Mouse (Mus musculus): ENCODE results near the gene 4933405L10Rik. TPM values are rescaled to one million over a fixed set of nuclear protein-coding genes. Genes with fewer than 3 reads are reported as not detected.
A peak's percentile ranks its signal among the peaks of the same experiment; 100 is the strongest.

The 4933405L10Rik gene
- not detected in 2 replicates for total RNA-seq (2017)

DNA sequence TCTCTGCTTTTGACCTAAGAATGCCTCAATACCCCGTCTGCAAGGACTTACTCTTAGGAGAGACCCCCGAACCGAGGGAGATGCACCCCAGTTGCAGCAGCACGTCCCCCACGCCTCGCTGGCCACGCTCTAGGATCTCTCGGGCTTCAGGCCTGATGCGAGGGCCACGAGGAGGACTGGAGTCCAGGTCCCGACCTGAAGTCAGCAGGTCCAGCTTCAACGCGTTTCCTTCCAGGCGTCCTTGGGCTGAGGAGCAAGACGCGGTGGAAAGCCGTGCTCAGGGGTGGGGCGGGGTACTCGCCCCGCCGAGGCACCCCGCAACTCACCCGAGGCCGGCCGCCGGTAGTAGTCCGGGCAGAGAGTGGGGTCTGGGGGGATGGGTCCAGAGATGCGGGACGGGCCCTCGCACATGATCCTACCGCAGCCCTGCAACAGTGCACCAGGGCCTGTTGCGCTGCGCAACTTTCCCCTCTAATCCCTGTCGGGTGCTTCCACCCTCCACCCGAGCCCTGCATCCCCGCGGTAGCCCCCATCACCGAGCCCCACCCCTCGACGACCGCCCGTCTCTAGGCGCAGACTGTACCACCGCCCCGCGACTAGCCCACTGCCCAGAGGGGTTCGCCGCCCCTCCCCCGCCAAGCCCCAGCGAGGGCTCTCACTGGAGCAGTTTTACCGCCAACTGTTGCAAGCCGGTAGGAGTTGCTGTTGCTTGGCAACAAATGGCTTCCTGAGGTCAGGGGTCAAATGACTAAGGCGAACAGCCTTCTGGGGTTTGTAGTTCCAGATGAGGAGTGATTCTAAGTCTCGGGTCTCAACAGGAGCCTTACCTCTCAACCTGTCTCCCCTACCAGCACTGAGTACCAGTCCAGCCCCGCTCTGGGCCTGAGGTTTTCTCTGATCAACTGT lies at the start of gene 4933405L10Rik, which contains the start of gene Enkd1:
4933405L10Rik (plus strand) TSS at position 158 of the 906 bp plus-strand sequence.
Enkd1 (minus strand) TSS at position 713 of the 906 bp plus-strand sequence.
- peak; percentile 90 for ATAC-seq (ENCODE audit: extremely low read depth, insufficient number of reproducible peaks, low FRiP score, poor library complexity, severe bottlenecking)

DNA sequence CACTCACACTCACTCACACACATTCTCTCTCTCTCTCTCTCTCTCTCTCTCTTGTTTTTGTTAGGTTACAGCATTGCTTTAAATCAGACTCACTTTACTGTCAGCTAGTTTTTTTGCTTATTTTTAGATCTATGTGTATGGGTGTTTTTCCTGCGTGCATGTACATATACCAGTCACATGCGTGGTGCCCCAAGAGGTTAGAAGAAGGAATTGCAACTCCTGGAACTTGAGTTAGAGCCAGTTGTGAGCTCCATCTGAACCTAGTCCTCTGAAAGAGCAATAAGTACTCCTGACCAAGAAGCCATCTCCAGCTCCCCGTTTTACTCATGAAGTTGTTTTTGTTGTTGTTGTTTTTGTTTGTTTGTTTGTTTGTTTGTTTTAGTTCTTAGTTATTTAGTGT lies 46.3 kb upstream of the 4933405L10Rik start:
- peak; percentile 74; the same call in 1 of the 2 replicates for ATAC-seq (ENCODE audit: extremely low read depth, insufficient number of reproducible peaks, low FRiP score, poor library complexity, severe bottlenecking)

DNA sequence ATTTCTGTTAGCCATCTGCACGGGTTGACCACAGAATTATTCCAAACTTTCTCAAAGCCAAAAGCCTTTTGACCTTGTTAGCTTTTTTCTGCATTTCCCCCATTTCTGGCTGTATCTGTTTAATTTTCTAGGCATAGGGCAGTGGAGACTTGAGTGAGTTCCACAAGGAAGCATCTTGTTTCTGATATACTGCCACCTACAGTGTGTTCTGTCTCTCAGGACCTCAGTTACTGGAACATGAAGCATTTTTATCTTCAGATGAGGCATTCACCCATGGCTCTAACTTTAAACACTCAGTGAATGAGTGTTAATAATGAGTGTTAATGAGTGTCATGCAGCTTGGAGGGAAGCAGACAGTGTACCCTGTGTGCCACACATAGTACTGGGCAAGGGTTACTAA lies 29.6 kb upstream of the 4933405L10Rik start:
- no peak for ATAC-seq (ENCODE audit: extremely low read depth, insufficient number of reproducible peaks, low FRiP score, poor library complexity, severe bottlenecking)

DNA sequence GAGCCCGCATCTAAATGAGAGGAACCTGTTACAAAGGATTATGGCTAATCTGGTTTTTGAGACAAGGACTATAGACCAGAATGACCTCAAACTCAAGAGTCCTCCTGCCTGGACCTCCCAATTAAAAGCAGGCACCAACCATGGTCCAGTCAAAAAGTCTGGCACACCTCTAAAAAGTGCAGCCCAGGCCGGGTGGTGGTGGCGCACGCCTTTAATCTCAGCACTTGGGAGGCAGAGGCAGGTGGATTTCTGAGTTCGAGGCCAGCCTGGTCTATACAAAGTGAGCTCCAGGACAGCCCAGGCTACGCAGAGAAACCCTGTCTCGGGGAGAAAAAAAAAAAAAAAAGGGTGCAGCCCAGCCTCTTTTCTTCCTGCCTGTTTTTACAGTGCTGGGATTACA lies 22.1 kb upstream of the 4933405L10Rik start:
- no peak for ATAC-seq (ENCODE audit: extremely low read depth, insufficient number of reproducible peaks, low FRiP score, poor library complexity, severe bottlenecking)

DNA sequence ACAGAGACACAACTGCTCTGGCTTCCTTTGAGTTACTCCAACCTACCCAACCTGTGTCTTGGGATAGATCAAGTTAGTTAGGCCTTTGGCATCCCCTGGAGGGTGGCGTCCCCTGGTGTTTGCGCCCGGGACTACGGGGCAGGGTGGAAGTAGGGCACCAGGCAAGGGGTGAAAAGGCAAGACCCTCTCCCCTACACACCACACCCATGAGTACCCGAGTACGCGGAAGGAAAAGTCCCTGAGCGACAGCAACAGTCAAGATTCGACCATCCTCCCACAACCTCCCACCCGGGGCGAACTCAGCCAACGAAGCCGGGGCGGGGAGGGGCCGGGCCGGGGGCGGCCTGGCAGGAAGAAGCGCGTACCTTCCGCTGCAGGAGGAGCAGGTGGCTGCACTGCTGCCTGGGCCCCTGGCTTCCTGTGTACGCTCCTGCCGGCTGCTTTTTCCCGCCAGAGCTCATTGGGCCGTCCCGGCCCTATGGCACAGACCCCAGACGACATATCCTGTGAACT lies 21.6 kb upstream of the 4933405L10Rik start, which contains the start of gene Carmil2:
Carmil2 (plus strand) TSS at position 479 of the 513 bp plus-strand sequence.
- peak; percentile 88 for ATAC-seq (ENCODE audit: extremely low read depth, insufficient number of reproducible peaks, low FRiP score, poor library complexity, severe bottlenecking)

DNA sequence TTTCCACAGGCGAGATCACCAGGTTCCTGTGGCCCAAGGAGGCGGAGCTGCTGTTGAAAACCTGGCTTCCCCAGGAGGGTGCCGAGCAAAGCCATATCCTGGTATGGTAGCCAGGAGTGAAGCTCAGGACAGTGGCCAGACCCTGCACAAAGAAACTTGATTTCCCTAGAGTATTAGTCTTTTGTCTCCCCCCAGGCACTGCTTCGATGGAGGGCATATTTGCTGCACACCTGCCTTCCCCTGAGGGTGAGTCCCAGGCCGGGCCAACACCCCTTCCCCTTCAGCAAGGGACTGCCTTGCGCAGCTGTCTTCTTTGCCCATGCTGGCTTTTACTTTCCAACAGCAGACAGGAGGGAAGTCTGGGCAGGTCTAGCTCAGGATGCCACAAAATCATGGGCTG lies 20.9 kb upstream of the 4933405L10Rik start:
- no peak for ATAC-seq (ENCODE audit: extremely low read depth, insufficient number of reproducible peaks, low FRiP score, poor library complexity, severe bottlenecking)

DNA sequence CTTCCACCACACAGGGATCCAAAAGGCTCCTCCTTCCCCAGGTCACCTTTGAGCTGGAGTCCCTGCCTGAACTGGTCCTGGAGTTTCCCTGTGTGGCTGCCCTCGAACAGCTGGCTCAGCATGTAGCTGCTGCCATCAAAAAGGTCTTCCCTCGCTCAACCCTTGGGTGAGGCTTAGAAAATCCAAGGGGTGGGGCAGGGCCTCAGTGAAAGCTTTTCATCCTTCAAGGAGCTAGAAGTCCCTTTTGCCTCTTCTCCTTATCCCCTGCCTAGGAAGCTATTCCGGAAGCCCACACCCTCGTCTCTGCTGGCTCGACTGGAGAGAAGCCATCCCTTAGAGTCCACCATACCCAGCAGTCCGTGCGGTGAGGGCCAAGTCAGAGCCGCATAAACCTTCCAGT lies 19.9 kb upstream of the 4933405L10Rik start:
- no peak for ATAC-seq (ENCODE audit: extremely low read depth, insufficient number of reproducible peaks, low FRiP score, poor library complexity, severe bottlenecking)

DNA sequence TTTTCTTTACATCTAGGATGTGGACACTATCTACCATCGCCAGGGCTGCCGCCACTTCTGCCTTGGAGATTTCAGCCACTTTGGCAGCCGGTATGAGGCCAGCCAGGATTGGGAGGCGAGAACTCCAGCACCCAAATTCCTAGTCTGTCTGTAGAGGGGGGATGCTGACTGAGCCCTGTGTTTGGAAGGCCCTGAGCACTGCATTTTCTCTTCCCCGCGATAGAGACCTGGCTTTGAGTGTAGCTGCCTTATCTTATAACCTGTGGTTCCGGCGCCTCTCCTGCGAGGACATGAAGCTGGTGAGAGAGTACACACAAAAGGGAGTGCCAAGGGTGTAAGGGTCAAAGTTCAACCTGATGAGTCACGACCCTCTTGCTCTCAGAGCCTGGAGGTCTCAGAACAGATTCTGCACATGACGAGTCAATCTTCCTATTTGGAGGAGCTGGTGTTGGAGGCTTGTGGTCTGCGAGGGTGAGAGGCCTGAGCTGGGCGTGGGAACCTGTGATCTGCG lies 19.2 kb upstream of the 4933405L10Rik start:
- ATAC-seq (ENCODE audit: extremely low read depth, insufficient number of reproducible peaks, low FRiP score, poor library complexity, severe bottlenecking) = no peak

DNA sequence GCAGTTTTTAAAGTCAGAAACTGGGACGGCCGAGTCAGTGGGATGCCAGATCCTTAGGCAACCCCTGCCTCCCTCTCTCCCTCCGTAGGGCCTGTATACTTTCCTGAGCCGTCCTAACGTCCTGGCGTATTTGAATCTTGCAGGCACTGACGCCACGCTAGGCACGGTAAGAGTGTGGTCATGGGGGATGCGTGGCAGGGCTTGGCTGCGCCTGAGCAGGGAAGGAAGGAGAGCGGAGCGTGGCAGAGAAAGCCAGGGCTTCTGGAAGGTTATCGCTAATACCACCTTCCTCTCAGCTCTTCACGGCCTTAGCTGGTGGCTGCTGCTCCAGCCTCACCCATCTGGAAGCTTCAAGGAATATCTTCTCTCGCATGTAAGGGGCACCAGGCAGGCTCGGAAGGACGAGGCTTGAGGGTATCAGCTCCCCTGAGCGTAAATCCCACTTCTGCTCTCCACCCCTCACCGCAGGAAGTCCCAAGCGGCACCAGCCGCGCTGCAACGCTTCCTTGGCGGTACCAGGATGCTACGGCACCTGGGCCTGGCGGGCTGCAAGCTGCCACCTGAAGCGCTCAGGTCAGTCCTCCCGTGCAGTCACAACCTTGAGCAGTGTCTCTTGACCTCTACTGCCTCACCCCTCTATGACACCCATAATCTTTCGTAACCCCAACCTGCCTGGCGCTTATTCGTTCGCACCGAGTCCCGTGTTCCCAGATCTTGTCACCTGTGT lies 18.0 kb upstream of the 4933405L10Rik start:
- ATAC-seq (ENCODE audit: extremely low read depth, insufficient number of reproducible peaks, low FRiP score, poor library complexity, severe bottlenecking) = no peak

DNA sequence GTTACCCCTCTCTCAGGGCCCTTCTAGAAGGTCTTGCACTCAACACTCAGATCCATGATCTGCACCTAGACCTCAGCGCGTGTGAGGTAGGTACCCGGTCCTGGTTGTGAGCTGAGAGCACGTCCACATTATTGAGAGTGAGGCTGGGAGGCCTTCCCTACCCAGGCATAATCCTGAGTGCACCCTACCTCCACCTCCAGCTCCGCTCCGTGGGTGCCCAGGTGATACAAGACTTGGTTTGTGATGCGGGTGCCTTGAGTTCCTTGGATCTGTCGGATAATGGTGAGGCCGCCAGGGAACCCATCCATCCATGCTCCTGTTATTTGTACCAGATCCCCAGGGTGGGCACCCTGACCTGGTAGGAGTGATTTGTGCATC lies 17.5 kb upstream of the 4933405L10Rik start:
- no peak for ATAC-seq (ENCODE audit: extremely low read depth, insufficient number of reproducible peaks, low FRiP score, poor library complexity, severe bottlenecking)

DNA sequence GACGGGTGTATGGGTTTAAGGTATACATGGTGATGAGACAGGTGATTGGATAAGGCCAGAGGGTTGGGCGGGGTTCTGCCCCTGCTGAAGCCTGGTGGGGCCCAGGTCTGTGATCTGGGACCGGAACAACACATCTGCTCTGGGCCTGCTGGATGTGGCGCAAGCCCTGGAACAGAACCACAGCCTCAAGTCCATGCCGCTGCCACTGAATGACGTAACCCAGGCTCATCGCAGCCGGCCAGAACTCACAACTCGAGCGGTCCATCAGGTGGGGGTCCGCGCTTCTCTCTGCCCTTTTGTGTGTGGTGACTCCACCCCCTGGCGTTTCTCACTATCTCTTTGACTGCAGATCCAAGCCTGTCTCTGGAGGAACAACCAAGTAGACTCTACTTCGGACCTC lies 16.5 kb upstream of the 4933405L10Rik start:
- no peak for ATAC-seq (ENCODE audit: extremely low read depth, insufficient number of reproducible peaks, low FRiP score, poor library complexity, severe bottlenecking)

DNA sequence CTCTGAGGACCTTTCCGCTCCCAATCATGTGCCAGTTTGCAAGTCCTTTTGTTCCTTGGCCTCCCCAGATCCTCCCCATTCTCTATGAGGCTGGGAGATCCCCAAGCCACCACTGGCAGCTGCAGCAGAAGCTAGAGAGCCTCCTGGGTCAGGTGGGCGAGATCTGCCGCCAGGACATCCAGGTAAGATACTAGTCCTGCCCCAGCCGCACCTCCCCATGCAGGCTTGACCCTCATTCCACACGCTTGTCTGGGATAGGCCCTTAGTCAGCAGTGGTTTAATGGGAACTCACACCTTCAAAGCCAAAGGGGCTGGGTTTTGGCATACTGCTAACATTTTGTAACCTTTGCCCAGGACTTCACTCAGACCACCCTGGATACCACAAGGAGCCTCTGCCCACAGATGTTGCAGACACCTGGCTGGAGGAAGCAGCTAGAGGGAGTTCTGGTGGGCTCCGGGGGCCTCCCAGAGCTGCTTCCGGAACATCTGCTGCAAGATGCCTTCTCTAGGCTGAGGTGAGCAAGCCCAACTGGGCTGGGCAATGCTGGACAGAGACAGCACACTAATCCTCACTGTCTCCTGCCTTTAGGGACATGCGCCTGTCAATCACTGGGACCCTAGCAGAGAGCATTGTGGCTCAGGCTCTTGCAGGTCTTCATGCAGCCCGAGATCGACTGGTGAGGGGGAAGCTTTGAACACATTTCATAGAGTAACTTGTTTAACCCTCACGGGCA lies 14.8 kb upstream of the 4933405L10Rik start:
- no peak for ATAC-seq (ENCODE audit: extremely low read depth, insufficient number of reproducible peaks, low FRiP score, poor library complexity, severe bottlenecking)

DNA sequence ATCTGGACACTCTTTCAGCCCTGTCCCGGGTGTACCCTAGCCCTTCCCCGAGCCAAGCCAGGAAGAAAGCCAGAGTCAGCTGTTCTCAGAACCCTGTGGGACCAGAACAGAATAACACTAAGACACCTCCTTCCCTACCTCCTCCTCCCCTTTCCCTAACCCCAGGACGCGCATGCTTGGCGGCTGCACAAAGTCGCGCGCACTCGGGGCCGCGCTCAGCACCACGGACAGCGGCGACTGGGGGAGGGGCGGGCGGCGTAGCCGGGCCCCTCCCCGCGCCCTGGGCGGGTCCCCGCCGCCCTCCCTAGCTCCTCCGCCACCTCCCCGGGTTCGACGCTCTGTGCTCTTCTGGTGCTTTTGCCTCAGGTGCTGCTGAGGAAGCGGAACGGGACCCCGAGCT lies 13.8 kb upstream of the 4933405L10Rik start:
- no peak for ATAC-seq (ENCODE audit: extremely low read depth, insufficient number of reproducible peaks, low FRiP score, poor library complexity, severe bottlenecking)

DNA sequence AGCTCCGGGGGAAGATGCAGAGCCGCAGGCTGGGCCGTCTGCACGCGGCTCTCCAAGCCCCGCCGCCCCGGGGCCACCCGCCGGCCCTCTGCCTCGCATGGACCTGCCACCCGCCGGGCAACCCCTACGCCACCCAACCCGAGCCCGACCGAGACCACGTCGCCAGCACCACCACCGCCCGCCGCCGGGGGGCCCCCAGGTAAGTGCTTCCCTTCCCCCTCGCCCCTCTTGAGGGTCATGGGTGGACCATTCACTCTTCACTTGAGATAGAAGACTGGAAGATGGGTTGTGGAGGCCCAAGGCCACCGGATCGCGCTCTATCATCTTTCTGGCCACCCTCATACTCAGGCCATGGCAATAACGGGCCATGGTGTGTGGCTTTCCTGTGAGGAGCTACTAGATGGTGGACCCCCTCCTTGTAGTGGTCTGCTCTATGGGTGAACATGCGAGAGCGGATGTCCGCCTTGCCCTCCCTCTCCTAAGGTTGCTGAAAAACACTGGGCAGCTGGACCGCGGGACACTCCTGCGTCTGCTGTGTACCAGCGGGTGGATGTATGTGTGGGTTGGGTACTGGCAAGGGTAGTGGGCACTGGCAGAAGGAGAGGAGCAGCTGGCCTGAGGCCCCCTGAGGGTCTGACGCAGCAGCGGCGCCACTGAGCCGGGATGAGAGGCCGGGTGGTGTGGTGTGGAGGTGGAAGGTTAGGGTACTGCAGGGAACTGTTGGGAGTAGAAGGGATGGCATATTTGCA lies 13.2 kb upstream of the 4933405L10Rik start:
- ATAC-seq (ENCODE audit: extremely low read depth, insufficient number of reproducible peaks, low FRiP score, poor library complexity, severe bottlenecking) = no peak

DNA sequence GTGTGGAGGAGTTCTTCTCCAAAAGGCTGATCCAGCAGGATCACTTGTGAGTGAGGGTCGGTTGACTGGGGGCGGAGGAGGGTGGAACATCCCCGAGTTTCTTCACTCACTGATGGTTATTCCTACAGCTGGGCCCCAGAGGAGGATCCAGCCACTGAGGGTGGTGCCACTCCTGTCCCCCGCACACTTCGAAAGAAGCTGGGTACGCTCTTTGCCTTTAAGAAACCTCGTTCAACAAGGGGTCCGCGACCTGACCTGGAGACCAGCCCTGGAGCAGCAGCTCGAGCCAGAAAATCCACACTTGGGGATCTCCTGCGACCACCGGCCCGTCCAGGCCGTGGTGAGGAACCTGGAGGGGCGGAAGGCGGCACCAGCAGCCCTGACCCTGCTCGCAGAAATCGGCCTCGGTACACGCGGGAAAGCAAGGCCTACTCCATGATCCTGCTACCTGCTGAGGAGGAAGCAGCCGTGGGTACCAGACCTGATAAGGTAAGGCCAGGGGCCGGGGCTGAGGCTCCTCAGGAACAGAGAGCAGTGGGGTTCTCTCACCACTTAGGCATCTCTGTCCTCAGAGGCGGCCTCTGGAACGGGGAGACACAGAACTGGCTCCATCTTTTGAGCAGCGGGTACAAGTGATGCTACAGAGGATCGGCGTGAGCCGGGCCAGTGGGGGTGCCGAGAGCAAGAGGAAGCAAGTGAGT lies 12.2 kb upstream of the 4933405L10Rik start:
- ATAC-seq (ENCODE audit: extremely low read depth, insufficient number of reproducible peaks, low FRiP score, poor library complexity, severe bottlenecking) = no peak

DNA sequence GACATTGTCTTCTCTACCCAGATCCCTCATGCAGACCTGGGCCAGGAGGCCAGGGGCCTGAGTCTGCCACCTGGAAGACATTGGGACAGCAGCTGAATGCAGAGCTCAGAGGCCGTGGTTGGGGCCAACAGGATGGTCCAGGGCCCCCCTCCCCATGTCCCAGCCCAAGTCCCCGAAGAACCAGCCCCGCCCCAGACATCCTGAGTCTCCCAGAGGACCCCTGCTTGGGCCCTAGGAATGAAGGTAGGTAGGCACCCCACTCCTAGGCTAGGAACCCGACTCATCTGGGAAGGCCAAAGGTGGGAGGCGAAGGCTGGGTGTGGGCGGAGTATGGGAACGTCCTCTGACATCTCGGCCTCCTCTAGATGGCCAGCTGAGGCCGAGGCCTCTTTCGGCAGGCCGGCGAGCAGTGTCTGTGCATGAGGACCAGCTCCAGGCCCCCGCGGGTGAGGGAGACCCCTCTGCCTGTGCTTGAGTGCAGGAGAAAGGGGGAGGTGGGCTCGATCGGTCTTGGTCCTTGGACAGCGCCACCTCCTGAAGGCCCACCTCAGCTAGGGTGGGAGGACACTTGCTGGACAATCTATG lies 10.2 kb upstream of the 4933405L10Rik start:
- ATAC-seq (ENCODE audit: extremely low read depth, insufficient number of reproducible peaks, low FRiP score, poor library complexity, severe bottlenecking) = no peak

DNA sequence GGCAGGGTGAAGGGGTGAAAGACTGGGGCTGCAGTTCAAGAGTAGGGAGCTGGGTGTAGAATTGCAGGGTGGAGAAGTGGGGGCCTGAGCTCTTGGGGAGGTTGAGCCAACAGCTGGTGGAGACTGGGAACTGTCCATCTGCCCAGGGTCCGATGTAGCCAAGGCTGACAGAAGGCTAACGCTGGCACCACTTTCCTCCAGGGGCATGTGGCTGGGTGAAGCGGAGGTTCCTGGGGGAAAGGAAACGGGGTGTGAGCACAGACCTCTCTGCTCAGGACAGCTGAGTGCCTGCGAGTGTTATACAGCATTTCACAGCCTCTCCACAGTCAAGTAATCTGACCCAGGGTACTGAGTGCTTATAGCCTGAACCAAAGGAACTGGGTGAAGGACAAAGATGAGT lies 8.7 kb upstream of the 4933405L10Rik start:
- no peak for ATAC-seq (ENCODE audit: extremely low read depth, insufficient number of reproducible peaks, low FRiP score, poor library complexity, severe bottlenecking)

Measured in neutrophil, adult 5-6 weeks (primary cell).